Mouse (Mus musculus) myocyte (in vitro differentiated cells): Measurements from ENCODE around the gene Gm49394. TPM values are rescaled to one million over a fixed set of nuclear protein-coding genes. Genes with fewer than 3 reads are reported as not detected.

Experiments
- H3K27me3 ChIP-seq: one replicate; pipeline ENCODE4 v1.6.1; 2011; ENCODE audit not compliant: control insufficient read depth, insufficient read depth, insufficient read length
- H3K36me3 ChIP-seq: one replicate; pipeline ENCODE4 v1.6.1; 2011; ENCODE audit not compliant: control insufficient read depth, insufficient read depth
- H3K4me2 ChIP-seq: one replicate; pipeline ENCODE4 v1.6.1; 2011; ENCODE audit warnings: low read depth, control low read depth
- H3K4me3 ChIP-seq: one replicate; pipeline ENCODE4 v1.5.1; 2011; ENCODE audit warnings: mild to moderate bottlenecking, control low read depth, moderate library complexity
- H3K79me2 ChIP-seq: one replicate; pipeline ENCODE4 v1.6.1; 2011; ENCODE audit not compliant: control insufficient read depth, insufficient read depth
- H3ac ChIP-seq: one replicate; pipeline ENCODE4 v1.6.1; 2011; ENCODE audit not compliant: control insufficient read depth, insufficient read length
- CEBPB ChIP-seq: IDR thresholded peaks from 2 replicates; pipeline ENCODE4 v1.6.1; 2011; ENCODE audit warnings: mild to moderate bottlenecking, moderate library complexity; ENCODE audit not compliant: poor library complexity, insufficient read depth, severe bottlenecking
- E2F4 ChIP-seq: IDR thresholded peaks from one replicate; pipeline ENCODE4 v1.6.1; 2011; ENCODE audit warnings: mild to moderate bottlenecking, control low read depth, moderate library complexity; ENCODE audit not compliant: insufficient read depth
- MAX ChIP-seq: IDR thresholded peaks from one replicate; pipeline ENCODE4 v1.6.1; 2011; ENCODE audit warnings: low read depth, mild to moderate bottlenecking, control low read depth
- MYOD1 ChIP-seq, 3 experiments: IDR thresholded peaks; one replicate each; pipeline ENCODE4 v1.6.1; 2011; ENCODE audit warnings: control low read depth in 2 of 3, low read depth in 2 of 3, mild to moderate bottlenecking in 2 of 3, moderate library complexity in 1 of 3; ENCODE audit not compliant: insufficient read length in 2 of 3, control insufficient read depth in 1 of 3
- MYOG ChIP-seq, 3 experiments: IDR thresholded peaks; one replicate each; pipeline ENCODE4 v1.6.1; 2011; ENCODE audit warnings: control low read depth in 2 of 3, low read depth in 2 of 3, mild to moderate bottlenecking in 2 of 3; ENCODE audit not compliant: insufficient read length in 2 of 3, control insufficient read depth in 1 of 3, insufficient read depth in 1 of 3
- POLR2A ChIP-seq: IDR thresholded peaks from one replicate; pipeline ENCODE4 v1.6.1; 2011; ENCODE audit warnings: low read depth, mild to moderate bottlenecking, control low read depth, moderate library complexity; ENCODE audit not compliant: insufficient read length
- POLR2AphosphoS2 ChIP-seq: IDR thresholded peaks from one replicate; pipeline ENCODE4 v1.6.1; 2011; ENCODE audit warnings: low read depth, control low read depth; ENCODE audit not compliant: insufficient read length
- REST ChIP-seq: IDR thresholded peaks from one replicate; pipeline ENCODE4 v1.6.1; 2011; ENCODE audit warnings: mild to moderate bottlenecking, control low read depth, moderate library complexity; ENCODE audit not compliant: insufficient read depth, insufficient read length
- SRF ChIP-seq: IDR thresholded peaks from one replicate; pipeline ENCODE4 v1.6.1; 2011; ENCODE audit warnings: low read depth; ENCODE audit not compliant: control insufficient read depth, insufficient read length
- TCF12 ChIP-seq: IDR thresholded peaks from one replicate; pipeline ENCODE4 v1.6.1; 2011; ENCODE audit warnings: mild to moderate bottlenecking, control low read depth; ENCODE audit not compliant: poor library complexity, insufficient read depth, severe bottlenecking
- TCF3 ChIP-seq: IDR thresholded peaks from one replicate; pipeline ENCODE4 v1.6.1; 2011; ENCODE audit warnings: low read depth, control low read depth; ENCODE audit not compliant: insufficient read length
- USF1 ChIP-seq: IDR thresholded peaks from one replicate; pipeline ENCODE4 v1.6.1; 2011; ENCODE audit warnings: low read depth, mild to moderate bottlenecking, control low read depth, moderate library complexity
- polyA plus RNA-seq: library from polyadenylated mRNA; unstranded; fragments of >200 nt; fragmentation: generic; extraction: Trizol; gene quantifications from one replicate; pipeline ENCODE4 v1.2.1, GENCODE M21; 2012; ENCODE audit warnings: missing spikeins

Gm49394 gene
- polyA plus RNA-seq, 1 experiment: 0.65 TPM

DNA sequence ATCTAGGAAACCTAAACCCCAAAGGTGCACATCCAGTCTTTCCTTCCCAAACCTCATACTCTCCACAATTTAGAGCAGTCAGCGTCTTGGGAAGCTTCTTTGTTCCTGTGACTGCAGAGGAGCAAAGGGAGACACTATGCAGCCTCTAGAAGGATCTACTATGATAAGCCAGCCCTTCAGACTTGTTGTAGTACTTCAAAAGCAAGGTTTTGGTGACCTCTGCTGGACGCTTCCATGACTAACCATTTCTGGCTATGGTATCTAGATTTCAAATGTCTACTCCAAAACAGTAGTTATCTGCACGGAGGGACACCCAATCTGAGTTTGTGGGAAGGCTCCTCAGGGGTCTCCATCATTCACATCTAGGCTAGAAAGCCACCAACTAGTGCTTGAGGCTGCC, 5.9 kb upstream of the Gm49394 start:
- Histone ChIP-seq H3K4me3 (no peak overlapping the region), H3ac (no peak overlapping the region), H3K36me3 (no peaks in the 10 kb centered on the region), H3K79me2 (no peaks in the 10 kb centered on the region), H3K27me3 (no peaks in the 10 kb centered on the region), H3K4me2 (no peak overlapping the region)
- TF ChIP-seq SRF (no peak), REST (no peak), MYOD1 (IDR thresholded peaks at IDR 0.05; ENCODE audit: control insufficient read depth in 1 of 3, insufficient read length in 2 of 3, low read depth in 2 of 3) (no peak), TCF12 (no peak), POLR2A (no peak), MYOG (IDR thresholded peaks at IDR 0.05; ENCODE audit: control insufficient read depth in 1 of 3, insufficient read depth in 1 of 3, insufficient read length in 2 of 3, low read depth in 2 of 3) (no peak), CEBPB (no peak), POLR2AphosphoS2 (no peak), USF1 (no peak), E2F4 (no peak), MAX (no peak), TCF3 (no peak)

DNA sequence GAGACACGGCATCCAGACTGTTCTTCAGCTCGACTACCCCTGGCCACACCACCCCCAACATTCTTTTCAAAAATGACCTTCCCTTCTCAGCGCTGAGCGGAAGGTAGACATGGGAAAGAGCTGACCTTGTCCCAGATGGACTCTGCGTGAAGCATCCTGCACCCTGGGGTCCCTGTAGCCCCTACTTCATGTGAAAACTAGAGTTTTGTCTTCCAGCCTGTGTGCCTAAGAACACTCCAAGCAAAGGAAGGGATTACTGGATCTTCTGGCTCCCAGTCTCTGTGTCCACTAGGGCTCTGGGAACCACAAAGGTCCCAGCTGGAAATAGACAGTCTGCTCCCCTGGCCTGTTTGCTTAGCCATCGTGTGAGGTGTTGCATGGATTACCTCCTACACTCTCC, 5.4 kb upstream of the Gm49394 start:
- Histone ChIP-seq H3K4me3 (no peak overlapping the region), H3ac (no peak overlapping the region), H3K4me2 (no peak overlapping the region), H3K36me3 (no peaks in the 10 kb centered on the region), H3K27me3 (no peaks in the 10 kb centered on the region), H3K79me2 (no peaks in the 10 kb centered on the region)
- TF ChIP-seq TCF12 (no peak), POLR2A (no peak), POLR2AphosphoS2 (no peak), USF1 (no peak), MYOG (IDR thresholded peaks at IDR 0.05; ENCODE audit: control insufficient read depth in 1 of 3, insufficient read depth in 1 of 3, insufficient read length in 2 of 3, low read depth in 2 of 3) (no peak), TCF3 (no peak), SRF (no peak), REST (no peak), MYOD1 (IDR thresholded peaks at IDR 0.05; ENCODE audit: control insufficient read depth in 1 of 3, insufficient read length in 2 of 3, low read depth in 2 of 3) (no peak), E2F4 (no peak), CEBPB (no peak), MAX (no peak)

DNA sequence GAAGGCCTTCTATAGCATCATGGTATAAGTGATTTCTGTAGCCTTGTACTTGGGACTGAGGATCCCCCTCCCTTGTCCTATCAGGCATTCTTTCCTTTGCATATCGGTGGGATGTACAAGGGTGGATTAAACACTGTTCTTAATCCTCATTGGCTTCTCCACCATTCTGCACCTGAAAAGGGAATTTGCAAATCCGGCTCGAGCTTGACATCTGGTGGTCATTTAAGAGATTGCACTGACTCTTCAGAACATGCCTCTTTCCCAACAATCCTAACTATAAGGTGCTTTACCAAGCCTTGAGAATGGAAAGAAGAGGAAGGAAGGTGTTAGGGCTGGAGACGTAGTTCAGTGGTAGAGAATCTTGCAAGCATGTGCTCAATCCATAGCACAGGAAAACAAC, 2.4 kb upstream of the Gm49394 start:
- no peak overlapping the region for H3K4me2 ChIP-seq
- no peaks in the 10 kb centered on the region for H3K36me3 ChIP-seq
- H3ac ChIP-seq: no peak overlapping the region
- no peaks in the 10 kb centered on the region for H3K27me3 ChIP-seq
- H3K4me3 ChIP-seq: no peak overlapping the region
- H3K79me2 ChIP-seq: no peaks in the 10 kb centered on the region
- TF ChIP-seq TCF12: no peak
- TF ChIP-seq MYOD1 (IDR thresholded peaks at IDR 0.05; ENCODE audit: control insufficient read depth in 1 of 3, insufficient read length in 2 of 3, low read depth in 2 of 3): no peak
- no peak for TF ChIP-seq MAX
- TF ChIP-seq TCF3: no peak
- TF ChIP-seq E2F4: no peak
- TF ChIP-seq MYOG (IDR thresholded peaks at IDR 0.05; ENCODE audit: control insufficient read depth in 1 of 3, insufficient read depth in 1 of 3, insufficient read length in 2 of 3, low read depth in 2 of 3): no peak
- TF ChIP-seq USF1: no peak
- TF ChIP-seq SRF: no peak
- TF ChIP-seq CEBPB: no peak

DNA sequence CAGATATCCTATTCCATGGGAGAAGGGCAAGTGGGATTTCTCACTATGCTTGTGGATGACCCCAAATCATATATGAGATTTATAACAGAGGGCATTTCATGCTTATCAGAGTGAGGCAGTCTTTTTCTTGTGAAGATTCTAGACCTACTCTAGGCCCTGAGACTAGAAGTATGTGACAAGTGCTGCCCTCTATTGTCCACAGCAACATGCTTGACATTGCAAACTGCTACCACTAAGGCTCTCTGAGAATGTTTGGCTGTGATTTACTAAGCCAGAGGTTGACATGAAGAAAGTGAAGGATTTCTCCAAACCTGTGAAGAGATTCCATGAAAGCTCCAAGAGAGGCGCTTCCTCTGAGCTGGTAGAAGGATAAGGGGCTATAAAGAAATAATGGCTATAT, 1.3 kb upstream of the Gm49394 start:
- H3K27me3 ChIP-seq: no peaks in the 10 kb centered on the region
- no peak overlapping the region for H3K4me2 ChIP-seq
- no peaks in the 10 kb centered on the region for H3K36me3 ChIP-seq
- no peak overlapping the region for H3K4me3 ChIP-seq
- TF ChIP-seq MYOD1 (IDR thresholded peaks at IDR 0.05; ENCODE audit: control insufficient read depth in 1 of 3, insufficient read length in 2 of 3, low read depth in 2 of 3) (no peak), USF1 (no peak), TCF3 (no peak), SRF (no peak), E2F4 (no peak), MAX (no peak)
- H3ac ChIP-seq: no peak overlapping the region
- no peaks in the 10 kb centered on the region for H3K79me2 ChIP-seq

DNA sequence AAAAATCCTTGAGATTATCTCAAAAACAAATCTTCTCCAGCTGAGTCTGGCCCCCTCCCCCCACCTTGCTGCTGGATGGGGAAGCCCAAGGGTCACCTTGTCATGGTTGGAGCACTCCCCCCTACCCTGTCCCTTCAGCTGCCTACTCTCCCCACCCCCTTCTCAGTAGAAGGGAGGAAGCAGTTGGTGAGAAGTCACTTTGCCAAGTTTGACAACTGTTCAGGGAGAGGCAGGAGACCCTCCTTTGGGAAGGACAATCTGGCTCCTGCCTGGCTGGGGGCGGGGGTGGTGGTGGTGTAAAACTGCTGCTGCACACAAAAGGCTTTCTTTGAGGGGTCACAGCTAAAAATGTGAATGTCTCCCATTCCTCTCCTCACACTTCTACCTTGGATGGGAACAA, 1.4 kb downstream of the Gm49394 start:
- peaks cover 6% of the 10 kb centered on the region for H3K27me3 ChIP-seq
- no peak overlapping the region for H3K4me3 ChIP-seq
- no peak overlapping the region for H3ac ChIP-seq
- H3K79me2 ChIP-seq: no peaks in the 10 kb centered on the region
- H3K36me3 ChIP-seq: no peaks in the 10 kb centered on the region
- no peak overlapping the region for H3K4me2 ChIP-seq
- TF ChIP-seq POLR2AphosphoS2 (no peak), MYOG (IDR thresholded peaks at IDR 0.05; ENCODE audit: control insufficient read depth in 1 of 3, insufficient read depth in 1 of 3, insufficient read length in 2 of 3, low read depth in 2 of 3) (no peak), USF1 (no peak), MYOD1 (IDR thresholded peaks at IDR 0.05; ENCODE audit: control insufficient read depth in 1 of 3, insufficient read length in 2 of 3, low read depth in 2 of 3) (no peak), REST (no peak), TCF3 (no peak), POLR2A (no peak), CEBPB (no peak), TCF12 (no peak), SRF (no peak), E2F4 (no peak), MAX (no peak)
